Mouse (Mus musculus) brain, embryonic 14.5 days (tissue): ENCODE measurements at regions not wholly inside any gene's neighbourhood (a gene's known extent, or its start where the extent isn't known, plus 50 kb on each side); places are given as distances from the start of the nearest gene placed in this dataset.

Experiments used
- CTCF ChIP-seq: fragments of 200-500 bp; IDR thresholded peaks from 2 replicates; pipeline ENCODE4 v1.5.1; 2012; ENCODE audit warnings: inconsistent platforms, mild to moderate bottlenecking, moderate library complexity, borderline replicate concordance; ENCODE audit not compliant: insufficient read depth, insufficient read length; ENCODE audit errors: extremely low read depth
- POLR2A ChIP-seq: fragments of 200-500 bp; IDR thresholded peaks from 2 replicates; pipeline ENCODE4 v1.6.1; 2012; ENCODE audit warnings: mild to moderate bottlenecking, inconsistent platforms, borderline replicate concordance; ENCODE audit not compliant: poor library complexity, insufficient read depth, insufficient read length, severe bottlenecking; ENCODE audit errors: extremely low read depth

GRCm38 (mm10) chr16:69093083-69093482 lies 770.5 kb downstream of the Speer2 start:
- no peak for TF ChIP-seq POLR2A
- no peak for TF ChIP-seq CTCF
